21 mouse cellular contexts compared by ENCODE assay signal in the genomic region with DNA sequence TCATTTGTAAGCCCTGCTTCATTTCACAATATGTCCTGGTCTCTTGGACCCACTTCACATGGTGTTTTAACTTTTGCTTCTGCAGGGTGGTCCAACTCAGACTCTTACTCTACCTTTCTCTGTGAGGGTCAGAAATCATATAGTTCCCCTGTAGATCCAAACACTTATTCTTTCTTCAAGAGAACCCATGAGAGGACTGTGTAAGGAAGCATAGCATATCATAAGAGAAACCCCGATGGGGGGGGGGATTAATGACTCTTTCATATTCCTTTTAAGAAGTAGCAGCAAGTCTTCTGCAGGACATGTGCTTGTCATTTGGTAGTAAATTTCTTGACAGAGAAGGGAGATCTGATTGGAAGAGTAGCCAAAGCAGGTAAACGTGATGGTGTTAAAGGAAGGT.
A peak's percentile ranks its signal among the peaks of the same experiment; 100 is the strongest.
DNase-seq lines count a peak whose midpoint lies in the region; ATAC-seq and TF ChIP-seq lines count a peak whose summit lies in the region.
"Had no signal": no experiment of that assay in that cellular context is flagged by ENCODE, and none has a peak within 500 bp of the region (broad histone marks: within the 10 kb centered on the region; RNA-seq: fewer than 3 reads in every experiment).

No protein-coding gene starts in this region.

- ATAC-seq in hindbrain, embryonic 13.5 days (ENCODE audit: low FRiP score) = peak; percentile 54
- peak; percentile 40 for ATAC-seq in forebrain, embryonic 14.5 days
- ATAC-seq in forebrain, postnatal 0 days = no peak
- ATAC-seq in midbrain, embryonic 15.5 days (replicated peaks) = peak; percentile 55; the same call in 1 of the 2 replicates
- ATAC-seq: intestine, embryonic 16.5 days; Patski had no signal

- no peaks in the 10 kb centered on the region for H3K36me3 ChIP-seq in hindbrain, embryonic 13.5 days
- no peaks in the 10 kb centered on the region for H3K36me3 ChIP-seq in hindbrain, embryonic 10.5 days
- no peaks in the 10 kb centered on the region for H3K36me3 ChIP-seq in forebrain, embryonic 14.5 days (ENCODE audit: control insufficient read depth, insufficient read depth, low read length)
- H3K36me3 ChIP-seq in forebrain, postnatal 0 days (ENCODE audit: insufficient read depth) = no peaks in the 10 kb centered on the region
- H3K36me3 ChIP-seq in midbrain, embryonic 15.5 days (replicated peaks) = no peaks in the 10 kb centered on the region
- H3K36me3 ChIP-seq: embryonic facial prominence, embryonic 12.5 days; limb, embryonic 13.5 days; liver, embryonic 13.5 days had no signal

- peak overlapping the region; percentile 69 for H3K27ac ChIP-seq in hindbrain, embryonic 13.5 days
- H3K27ac ChIP-seq in hindbrain, embryonic 10.5 days = no peak overlapping the region
- peak overlapping the region; percentile 73 for H3K27ac ChIP-seq in forebrain, embryonic 14.5 days (ENCODE audit: low read depth, low read length)
- peak overlapping the region; percentile 67 for H3K27ac ChIP-seq in forebrain, postnatal 0 days (ENCODE audit: low read depth, low read length)
- H3K27ac ChIP-seq in midbrain, embryonic 15.5 days = peak overlapping the region; percentile 69
- H3K27ac ChIP-seq: embryonic facial prominence, embryonic 12.5 days; limb, embryonic 13.5 days; liver, embryonic 13.5 days; stomach, postnatal 0 days had no signal

- H3K4me1 ChIP-seq in hindbrain, embryonic 13.5 days (replicated peaks) = peaks cover 9% of the 10 kb centered on the region
- H3K4me1 ChIP-seq in hindbrain, embryonic 10.5 days (replicated peaks) = no peaks in the 10 kb centered on the region
- peaks cover 8% of the 10 kb centered on the region; the same call in 1 of the 2 replicates for H3K4me1 ChIP-seq in forebrain, embryonic 14.5 days (ENCODE audit: control insufficient read depth, insufficient read depth, low read length)
- peaks cover 6% of the 10 kb centered on the region; the same call in 1 of the 2 replicates for H3K4me1 ChIP-seq in forebrain, postnatal 0 days (ENCODE audit: insufficient read depth)
- peaks cover 12% of the 10 kb centered on the region for H3K4me1 ChIP-seq in midbrain, embryonic 15.5 days
- H3K4me1 ChIP-seq: embryonic facial prominence, embryonic 12.5 days; liver, embryonic 13.5 days had no signal

- DNase-seq in hindbrain, embryonic 10.5 days (ENCODE audit: low spot score) = no peak
- DNase-seq in forebrain, embryonic 14.5 days (ENCODE audit: low spot score) = no peak
- DNase-seq in forebrain, postnatal 0 days = no peak
- no peak for DNase-seq in adrenal gland, postnatal 36 days
- DNase-seq in lung, postnatal 4 days = no peak
- no peak for DNase-seq in urinary bladder, postnatal 4 days (ENCODE audit: low spot score in 2 of 2)
- DNase-seq: gastrocnemius, postnatal 10 days; liver, embryonic 13.5 days; lung, adult 2 months; lung, postnatal 14 days; thymus, adult 2 months; thymus, postnatal 4 days had no signal

- peak overlapping the region; percentile 35 for H3K4me2 ChIP-seq in hindbrain, embryonic 13.5 days
- H3K4me2 ChIP-seq in forebrain, embryonic 14.5 days (ENCODE audit: low read length) = peak overlapping the region; percentile 39
- peak overlapping the region; percentile 39 for H3K4me2 ChIP-seq in forebrain, postnatal 0 days (ENCODE audit: low read depth)
- H3K4me2 ChIP-seq in midbrain, embryonic 15.5 days = peak overlapping the region; percentile 36
- H3K4me2 ChIP-seq: embryonic facial prominence, embryonic 12.5 days; heart, embryonic 11.5 days; limb, embryonic 13.5 days; liver, embryonic 13.5 days had no signal

- WGBS in hindbrain, embryonic 13.5 days = 69% methylated on average over 2 of the region's 2 CpGs
- 82% methylated on average over 2 of the region's 2 CpGs for WGBS in hindbrain, embryonic 10.5 days
- 46% methylated on average over 2 of the region's 2 CpGs for WGBS in forebrain, embryonic 14.5 days
- WGBS in forebrain, postnatal 0 days = 35% methylated on average over 2 of the region's 2 CpGs
- 61% methylated on average over 2 of the region's 2 CpGs for WGBS in midbrain, embryonic 15.5 days

- no peak for TF ChIP-seq CTCF in forebrain, postnatal 0 days (IDR thresholded peaks at IDR 0.05; ENCODE audit: low read depth)

- no peaks in the 10 kb centered on the region for H3K27me3 ChIP-seq in hindbrain, embryonic 13.5 days
- no peaks in the 10 kb centered on the region for H3K27me3 ChIP-seq in hindbrain, embryonic 10.5 days (ENCODE audit: insufficient read depth, poor library complexity, severe bottlenecking)
- H3K27me3 ChIP-seq in forebrain, embryonic 14.5 days (replicated peaks; ENCODE audit: control insufficient read depth, insufficient read depth, low read length) = no peaks in the 10 kb centered on the region
- H3K27me3 ChIP-seq in forebrain, postnatal 0 days (ENCODE audit: insufficient read depth, low read length) = no peaks in the 10 kb centered on the region
- no peaks in the 10 kb centered on the region for H3K27me3 ChIP-seq in midbrain, embryonic 15.5 days (replicated peaks)
- H3K27me3 ChIP-seq: embryonic facial prominence, embryonic 12.5 days; limb, embryonic 13.5 days; liver, embryonic 13.5 days had no signal

- H3K9me3 ChIP-seq in hindbrain, embryonic 13.5 days = no peaks in the 10 kb centered on the region
- H3K9me3 ChIP-seq in hindbrain, embryonic 10.5 days = no peaks in the 10 kb centered on the region
- no peaks in the 10 kb centered on the region for H3K9me3 ChIP-seq in forebrain, embryonic 14.5 days (replicated peaks; ENCODE audit: control insufficient read depth, low read length)
- no peaks in the 10 kb centered on the region for H3K9me3 ChIP-seq in forebrain, postnatal 0 days (ENCODE audit: low read length)
- H3K9me3 ChIP-seq in midbrain, embryonic 15.5 days = no peaks in the 10 kb centered on the region
- H3K9me3 ChIP-seq: embryonic facial prominence, embryonic 12.5 days; limb, embryonic 13.5 days; liver, embryonic 13.5 days had no signal

- H3K9ac ChIP-seq in hindbrain, embryonic 13.5 days = no peak overlapping the region
- no peak overlapping the region for H3K9ac ChIP-seq in forebrain, embryonic 14.5 days (ENCODE audit: low read length)
- H3K9ac ChIP-seq in forebrain, postnatal 0 days = peak overlapping the region; percentile 33
- H3K9ac ChIP-seq in midbrain, embryonic 15.5 days = 0 out of 2 replicates have a peak overlapping the region, but pooled peaks have one; percentile 4
- H3K9ac ChIP-seq: embryonic facial prominence, embryonic 12.5 days; limb, embryonic 13.5 days; liver, embryonic 13.5 days had no signal

- no peak overlapping the region for H3K4me3 ChIP-seq in hindbrain, embryonic 13.5 days
- no peak overlapping the region for H3K4me3 ChIP-seq in hindbrain, embryonic 10.5 days
- no peak overlapping the region for H3K4me3 ChIP-seq in forebrain, embryonic 14.5 days (ENCODE audit: low read depth, low read length)
- peak overlapping the region; percentile 24; the same call in 1 of the 2 replicates for H3K4me3 ChIP-seq in forebrain, postnatal 0 days (ENCODE audit: low read depth, low read length)
- H3K4me3 ChIP-seq in midbrain, embryonic 15.5 days = peak overlapping the region; percentile 18; the same call in 1 of the 2 replicates
- H3K4me3 ChIP-seq: embryonic facial prominence, embryonic 12.5 days; erythroblast, embryonic 14.5 days; limb, embryonic 13.5 days; liver, embryonic 13.5 days had no signal

Comparison
In these comparisons a context has a peak if more than half of its experiments do, and no peak if none do; other contexts are left out.
1. H3K4me3 ChIP-seq: peak in forebrain, postnatal 0 days (single experiment) and midbrain, embryonic 15.5 days (single experiment); none in hindbrain, embryonic 13.5 days (single experiment), hindbrain, embryonic 10.5 days (single experiment) and forebrain, embryonic 14.5 days (single experiment).
2. H3K9ac ChIP-seq: peak in forebrain, postnatal 0 days (single experiment) and midbrain, embryonic 15.5 days (single experiment); none in hindbrain, embryonic 13.5 days (single experiment) and forebrain, embryonic 14.5 days (single experiment).
3. Peak in every context shown above with its lines, with median percentiles within 50 percentile points of each other: H3K4me2 ChIP-seq.